Mouse (Mus musculus) embryonic stem cell, embryonic (primary cell): ENCODE measurements at regions not wholly inside any gene's neighbourhood (a gene's known extent, or its start where the extent isn't known, plus 50 kb on each side); places are given as distances from the start of the nearest gene placed in this dataset.

ENCODE experiments used
- CTCF ChIA-PET, 4 experiments: fragments of 300-600 bp in 2 of 4; fragments of 350-600 bp in 2 of 4; sonication (Branson Sonifier 250); formaldehyde crosslinking; loops; one replicate each; lab custom pipeline; 2022; ENCODE audit warnings: inconsistent platforms in 2 of 4; lab: Charles Lee
- POLR2A ChIA-PET, 4 experiments: fragments of 300-600 bp in 2 of 4; fragments of 350-600 bp in 2 of 4; sonication (Branson Sonifier 250); formaldehyde crosslinking; loops; one replicate each; lab custom pipeline; 2022; ENCODE audit warnings: antibody characterized with exemption in 4 of 4, inconsistent platforms in 1 of 4; lab: Charles Lee

DNA sequence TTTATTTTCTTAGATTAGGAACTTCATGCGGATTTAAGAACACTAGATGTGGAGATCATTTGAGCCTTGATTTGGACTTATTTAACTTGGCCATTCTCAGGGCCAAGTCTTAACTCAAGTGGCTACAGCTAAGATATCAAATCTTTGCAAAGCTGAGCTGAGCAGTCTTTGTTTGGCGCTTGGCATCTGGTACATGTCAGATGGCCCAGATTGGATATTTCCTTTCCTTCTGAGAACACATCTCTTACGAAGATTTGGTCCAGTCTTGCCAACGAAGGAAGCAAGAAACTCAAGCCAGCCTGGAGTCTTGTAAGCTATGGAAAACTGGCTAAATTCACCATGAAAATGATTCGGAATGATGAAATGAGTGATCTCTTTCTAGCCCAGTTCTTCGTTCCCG, 59.1 kb upstream of the Cdc42ep3 start:
- CTCF ChIA-PET, result no interaction called here
- POLR2A ChIA-PET, result no interaction called here

DNA sequence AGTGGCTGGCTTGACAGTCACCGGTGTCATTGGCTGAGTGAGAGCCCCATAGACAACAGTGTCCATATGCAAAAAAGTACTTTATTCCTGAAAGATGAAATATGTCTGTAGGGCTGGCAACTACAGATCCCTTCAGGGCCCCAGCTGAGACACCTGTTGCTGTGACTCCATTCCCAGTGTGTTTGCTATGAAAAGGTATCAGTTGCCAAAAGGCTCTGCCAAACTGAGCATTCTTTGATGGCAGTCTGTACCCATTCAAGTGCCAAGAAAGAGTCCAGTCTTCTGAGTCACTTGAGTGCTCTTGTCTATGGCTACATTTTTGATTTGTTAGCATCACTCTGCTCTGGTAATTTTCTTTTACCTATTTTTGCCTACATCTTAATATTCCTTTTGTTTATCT, 63.1 kb upstream of the Cdc42ep3 start:
- CTCF ChIA-PET, result no interaction called here
- POLR2A ChIA-PET, result no interaction called here

DNA sequence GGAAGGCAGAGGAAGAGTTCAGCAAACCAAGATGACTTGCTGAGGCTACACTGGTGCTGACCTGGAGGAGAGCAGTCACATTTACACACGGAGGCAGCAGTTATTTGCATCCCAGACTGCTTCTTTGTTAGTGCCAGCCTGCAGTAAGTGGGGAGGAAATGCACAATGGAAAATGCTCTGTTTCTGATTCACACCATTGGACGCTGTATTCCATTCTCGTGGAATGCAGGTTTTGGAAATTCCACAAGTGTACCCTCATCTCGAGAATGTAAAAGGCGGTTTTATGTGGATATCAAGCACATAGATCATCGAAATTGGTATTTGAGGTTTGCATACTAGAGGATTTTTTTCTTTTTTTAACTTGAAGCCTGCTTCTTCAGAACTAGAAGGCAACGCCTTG, 66.7 kb upstream of the Cdc42ep3 start:
- ChIA-PET CTCF (no interaction called here), POLR2A (no interaction called here)

DNA sequence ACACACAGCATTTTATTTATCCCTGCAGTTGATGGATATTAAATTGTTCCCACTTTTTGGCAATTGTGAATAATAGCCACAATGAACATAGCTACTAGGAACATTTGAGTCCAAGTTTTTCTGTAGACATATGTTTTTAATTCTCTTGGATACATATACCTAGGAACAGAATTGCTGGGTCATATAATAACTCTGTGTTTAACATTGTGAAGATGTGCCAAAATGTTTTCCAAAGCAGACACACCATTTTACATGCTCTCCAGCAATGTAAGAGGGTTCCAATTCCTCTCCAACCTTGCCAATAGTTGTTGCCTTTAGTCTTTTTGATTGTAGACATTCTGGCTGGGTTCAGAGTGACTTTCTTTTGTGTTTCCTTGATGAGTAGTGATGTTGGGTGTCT, 84.3 kb upstream of the Cdc42ep3 start:
- ChIA-PET CTCF (no interaction called here), POLR2A (interaction anchor here in 1 of 4 experiments (0.5 kb wide), 1 partner anchor 327 kb away, joined by 4 read pairs; no protein-coding TSS in a partner anchor)

DNA sequence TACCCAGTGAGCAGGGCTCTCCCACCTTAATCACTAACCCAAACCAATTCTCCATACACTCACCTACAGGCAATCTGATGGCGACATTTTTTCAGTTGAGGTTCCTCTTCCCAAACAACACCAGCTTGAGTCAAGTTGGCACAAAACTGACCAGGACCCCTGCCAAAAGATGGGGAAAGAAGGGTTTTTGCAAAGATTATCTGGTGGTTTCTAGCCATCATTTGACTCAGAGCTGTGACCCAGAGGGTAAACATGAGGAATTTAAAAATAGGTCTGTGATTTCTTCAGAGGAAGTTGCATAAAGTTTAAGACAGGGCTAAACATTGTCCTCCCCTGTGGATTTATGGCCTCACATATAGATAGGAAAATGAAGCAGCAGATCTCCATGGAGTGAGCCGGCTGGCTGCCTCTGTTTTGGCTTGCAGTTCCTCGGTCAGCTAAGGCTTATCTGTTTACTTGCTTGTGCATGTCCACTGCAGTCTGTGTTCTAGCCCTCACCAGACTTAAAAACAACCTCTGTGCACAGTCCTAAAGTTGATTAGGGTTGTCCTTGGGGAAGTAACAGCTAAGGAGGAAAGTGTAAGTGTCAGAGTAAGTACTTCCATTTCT, 87.7 kb upstream of the Cdc42ep3 start:
- ChIA-PET POLR2A (no interaction called here), CTCF (interaction anchor here in 1 of 4 experiments (0.6 kb wide), 1 partner anchor 19 kb away, joined by 10 read pairs; no protein-coding TSS in a partner anchor)

DNA sequence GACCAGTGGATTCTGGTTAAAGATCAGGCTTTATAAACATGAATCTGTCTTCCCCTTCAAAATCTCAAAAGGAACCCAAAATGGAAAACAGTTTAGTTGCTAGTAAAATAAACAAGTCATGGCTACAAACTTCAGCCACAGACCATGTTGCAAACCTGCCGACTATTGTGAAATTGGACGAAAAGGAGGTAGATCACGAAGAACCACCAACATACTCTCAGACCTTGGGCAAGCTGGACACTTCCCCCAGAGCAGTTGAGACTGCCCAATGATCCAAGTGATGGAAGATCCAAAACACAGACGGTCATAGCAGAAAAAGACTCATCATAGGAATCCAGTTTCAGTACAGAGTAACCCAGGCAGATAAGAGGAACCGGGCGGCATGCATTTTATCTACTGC, 92.3 kb upstream of the Cdc42ep3 start:
- ChIA-PET CTCF (no interaction called here), POLR2A (no interaction called here)

DNA sequence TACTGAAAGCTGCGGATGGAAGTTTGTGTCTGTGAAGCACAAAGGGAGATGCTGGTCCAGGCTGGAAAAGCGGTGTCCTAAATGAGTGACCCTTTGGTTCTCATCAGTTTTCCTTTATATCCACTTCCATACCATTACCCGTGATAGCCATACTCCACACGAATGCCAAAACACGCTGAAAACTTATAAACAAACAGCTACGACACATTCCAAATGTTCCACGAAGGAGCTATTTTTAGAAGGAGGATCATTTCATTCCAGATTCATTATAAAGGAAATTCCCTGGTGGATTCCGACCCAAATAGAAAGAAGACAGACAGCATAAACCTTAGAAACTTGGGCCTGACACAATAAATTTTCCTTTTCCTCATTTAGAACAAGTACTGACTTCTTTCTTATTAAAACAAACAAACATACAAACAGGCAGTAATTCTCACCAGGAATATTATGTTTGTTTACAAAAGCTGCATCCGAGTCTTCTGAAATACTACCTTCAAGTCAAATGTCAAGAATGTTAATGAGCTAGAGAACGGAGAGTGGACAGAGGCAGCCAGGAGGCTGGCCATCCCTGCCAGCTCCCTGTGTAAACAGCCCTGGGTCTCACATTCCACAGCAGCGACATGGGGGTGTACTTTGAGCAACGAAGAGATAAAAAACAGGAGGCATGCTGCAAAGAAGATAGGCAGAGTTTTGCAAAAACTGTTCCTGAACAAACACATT, 96.4 kb upstream of the Cdc42ep3 start:
- ChIA-PET CTCF (no interaction called here), POLR2A (no interaction called here)

DNA sequence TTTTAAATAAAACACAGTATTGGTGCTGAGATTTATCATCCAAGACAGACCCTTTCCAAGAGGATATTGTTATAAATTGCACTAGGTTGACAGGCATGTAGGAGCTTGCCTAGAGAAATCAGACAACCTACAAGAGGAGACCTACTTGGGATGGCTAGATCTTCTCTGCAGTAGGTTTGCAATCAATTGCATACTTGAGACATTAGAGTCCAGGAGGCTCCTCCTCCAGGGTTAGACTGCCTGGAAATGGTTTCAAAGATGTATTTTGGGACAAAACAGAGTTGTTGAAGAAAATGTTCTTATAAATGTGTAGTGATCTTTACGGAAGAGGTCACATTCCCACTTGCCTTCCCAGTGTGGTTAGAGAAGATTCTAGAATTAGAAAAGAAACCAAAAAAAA, 98.9 kb upstream of the Cdc42ep3 start:
- CTCF ChIA-PET, result no interaction called here
- POLR2A ChIA-PET, result no interaction called here

DNA sequence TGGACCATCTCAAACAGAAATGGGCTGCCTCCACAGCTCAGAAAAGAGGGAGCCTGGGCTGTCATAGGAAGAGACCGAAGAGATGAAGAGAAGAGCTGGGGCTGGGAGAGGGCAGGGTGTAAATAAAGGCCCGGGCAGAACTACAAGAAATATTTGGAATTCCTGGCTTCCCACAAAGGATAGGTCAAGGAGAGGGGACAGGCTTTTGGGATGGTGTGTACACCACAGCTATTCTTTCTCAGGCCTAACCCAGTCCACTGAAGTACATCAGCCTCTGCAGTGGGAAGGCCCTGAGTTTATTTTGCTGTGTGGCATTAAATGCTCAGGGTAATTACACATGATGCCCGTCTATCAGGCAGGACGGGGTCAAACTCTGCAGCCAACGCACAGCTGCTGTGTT, 99.6 kb upstream of the Cdc42ep3 start:
- POLR2A ChIA-PET, result interaction anchor here in 1 of 4 experiments (0.6 kb wide), 1 partner anchor 125 kb away, joined by 5 read pairs; no protein-coding TSS in a partner anchor
- CTCF ChIA-PET, result no interaction called here

DNA sequence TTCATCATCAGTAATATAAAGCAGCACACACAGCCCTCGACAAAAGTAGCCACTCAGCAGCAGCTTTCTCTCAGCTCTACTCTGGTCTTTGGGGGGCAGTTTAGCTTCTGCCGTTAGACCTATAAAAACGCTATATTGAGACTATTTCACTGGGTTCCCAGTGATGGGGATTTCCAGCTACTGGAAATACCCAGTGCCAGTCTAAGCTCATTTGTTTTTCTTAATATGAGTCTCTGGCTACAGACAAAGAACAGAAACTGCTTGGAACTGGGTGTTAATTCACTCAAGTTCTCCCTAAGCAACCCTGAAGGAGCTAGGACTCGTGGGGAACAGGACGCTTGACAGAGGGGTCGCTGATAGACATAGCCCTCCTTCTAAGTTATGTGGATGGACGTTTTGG, 100.3 kb upstream of the Cdc42ep3 start:
- POLR2A ChIA-PET, result interaction anchor here in 1 of 4 experiments (0.6 kb wide), 1 partner anchor 124 kb away, joined by 5 read pairs; no protein-coding TSS in a partner anchor
- CTCF ChIA-PET, result no interaction called here

DNA sequence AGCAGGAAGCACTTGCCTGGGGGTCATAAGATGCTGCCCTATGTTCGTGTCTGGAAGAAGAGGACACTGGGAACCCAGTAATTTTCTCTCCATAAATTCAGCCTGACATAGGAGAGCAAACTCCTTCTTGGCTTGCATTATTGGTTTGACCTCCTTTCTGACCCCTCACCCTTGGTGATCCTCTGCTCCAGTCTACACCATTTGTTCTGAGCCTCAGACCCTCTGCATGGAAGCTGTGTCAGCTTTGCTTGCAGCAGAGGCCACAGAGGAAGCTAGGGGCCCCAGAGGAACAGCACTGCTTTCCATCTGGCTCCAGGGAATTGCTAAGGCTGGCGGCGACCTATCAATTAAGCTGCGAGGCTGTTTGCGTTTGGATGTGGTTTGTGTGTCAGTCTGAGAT, 102.7 kb upstream of the Cdc42ep3 start:
- POLR2A ChIA-PET, result no interaction called here
- CTCF ChIA-PET, result no interaction called here

DNA sequence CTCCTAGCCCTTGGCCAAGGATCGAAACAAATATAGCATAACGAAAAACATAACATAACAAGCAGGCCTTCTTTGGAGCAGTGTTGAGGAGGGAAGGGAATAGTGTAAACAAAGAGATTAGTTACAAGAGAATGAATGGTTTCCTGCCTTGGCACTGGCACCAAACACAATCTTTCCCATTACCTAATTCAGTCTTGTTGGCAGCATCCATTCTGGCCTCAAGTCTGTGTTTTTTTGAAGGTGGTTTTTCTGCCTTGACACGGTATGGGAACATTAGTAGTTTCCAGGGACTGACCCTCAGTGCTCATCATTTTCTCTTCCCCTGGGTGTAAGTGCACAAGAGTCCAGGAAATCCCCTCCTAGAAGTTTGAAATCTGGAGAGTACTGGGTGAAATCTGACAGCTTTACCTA, 106.8 kb upstream of the Cdc42ep3 start:
- POLR2A ChIA-PET, result no interaction called here
- CTCF ChIA-PET, result interaction anchor here in 1 of 4 experiments (0.6 kb wide), 1 partner anchor 19 kb away, joined by 10 read pairs; no protein-coding TSS in a partner anchor

DNA sequence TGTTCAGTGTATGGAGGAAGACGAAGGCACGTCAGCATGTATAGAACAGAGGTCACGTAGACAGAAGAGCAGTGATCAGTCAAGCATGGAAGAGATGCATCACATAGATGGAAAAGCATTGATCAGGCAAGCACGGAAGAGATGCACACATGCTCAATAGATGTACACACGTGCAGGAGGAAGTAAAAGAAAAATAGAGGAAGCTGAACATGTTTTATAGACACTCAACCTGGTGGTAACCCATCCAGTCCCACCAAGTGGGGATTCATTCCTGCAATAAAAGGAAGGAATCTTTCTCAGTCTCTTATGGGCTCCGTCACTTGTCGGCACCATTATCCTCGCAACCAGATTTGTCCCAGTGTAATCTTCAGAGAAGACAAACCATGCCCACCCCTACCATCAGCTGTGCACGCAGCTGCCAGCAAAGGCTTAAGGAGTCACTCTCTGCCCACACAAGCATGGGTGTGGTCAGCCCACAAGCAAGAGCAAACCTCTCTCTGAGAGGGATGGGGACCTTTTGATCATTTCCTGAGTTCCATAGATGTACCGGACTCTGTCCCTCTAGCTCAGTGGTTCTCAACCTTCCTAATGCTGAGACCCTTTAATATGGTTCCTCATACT, 108.3 kb upstream of the Cdc42ep3 start:
- POLR2A ChIA-PET, result no interaction called here

DNA sequence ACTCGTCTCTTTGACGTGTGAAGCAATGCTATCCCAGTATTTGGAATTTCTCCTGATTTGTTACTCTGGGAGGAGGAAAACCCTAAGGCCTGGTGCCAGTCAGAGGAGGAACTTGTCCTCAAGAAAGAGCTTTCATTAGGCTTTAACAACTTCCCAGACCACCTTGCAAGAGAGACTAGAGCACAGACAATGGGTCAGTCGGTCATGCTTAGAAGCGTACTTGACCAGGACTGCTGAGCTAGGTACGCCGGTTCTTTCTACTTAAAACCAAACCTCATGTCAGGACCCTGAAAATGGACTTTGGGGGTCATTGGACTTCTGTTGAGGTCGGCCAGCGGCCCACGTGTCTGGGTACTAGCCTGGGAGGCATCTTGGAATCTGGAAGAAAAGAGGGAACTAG, 110.8 kb upstream of the Cdc42ep3 start:
- POLR2A ChIA-PET, result no interaction called here
- CTCF ChIA-PET, result no interaction called here

More for the DNA sequence above, 108.3 kb upstream of the Cdc42ep3 start:
- CTCF ChIA-PET, result no interaction called here

DNA sequence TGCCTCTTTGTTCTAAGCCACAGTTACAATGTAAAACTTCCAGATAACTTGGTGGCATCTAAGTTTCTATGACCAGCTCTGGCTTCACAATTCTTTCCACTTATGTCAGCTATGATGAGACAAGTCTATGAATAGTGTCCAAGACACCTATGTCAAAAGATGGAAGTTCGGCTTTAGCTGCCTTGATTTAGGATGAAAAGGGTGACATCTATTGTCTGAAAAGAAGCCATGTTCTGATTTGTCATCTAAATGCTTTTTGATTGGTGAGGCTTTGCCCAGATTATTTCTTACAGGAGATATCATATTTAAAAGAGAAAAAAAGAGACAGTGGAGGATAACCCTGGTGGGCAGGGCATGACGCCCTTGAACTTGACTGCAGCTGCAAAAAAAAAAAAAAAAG, 116.7 kb upstream of the Cdc42ep3 start:
- ChIA-PET CTCF (interaction anchor here in 1 of 4 experiments (0.6 kb wide), 1 partner anchor 649 kb away, joined by 4 read pairs; no protein-coding TSS in a partner anchor), POLR2A (interaction anchor here in 1 of 4 experiments (1.1 kb wide), 1 partner anchor 11 kb away, joined by 3 read pairs; no protein-coding TSS in a partner anchor)

DNA sequence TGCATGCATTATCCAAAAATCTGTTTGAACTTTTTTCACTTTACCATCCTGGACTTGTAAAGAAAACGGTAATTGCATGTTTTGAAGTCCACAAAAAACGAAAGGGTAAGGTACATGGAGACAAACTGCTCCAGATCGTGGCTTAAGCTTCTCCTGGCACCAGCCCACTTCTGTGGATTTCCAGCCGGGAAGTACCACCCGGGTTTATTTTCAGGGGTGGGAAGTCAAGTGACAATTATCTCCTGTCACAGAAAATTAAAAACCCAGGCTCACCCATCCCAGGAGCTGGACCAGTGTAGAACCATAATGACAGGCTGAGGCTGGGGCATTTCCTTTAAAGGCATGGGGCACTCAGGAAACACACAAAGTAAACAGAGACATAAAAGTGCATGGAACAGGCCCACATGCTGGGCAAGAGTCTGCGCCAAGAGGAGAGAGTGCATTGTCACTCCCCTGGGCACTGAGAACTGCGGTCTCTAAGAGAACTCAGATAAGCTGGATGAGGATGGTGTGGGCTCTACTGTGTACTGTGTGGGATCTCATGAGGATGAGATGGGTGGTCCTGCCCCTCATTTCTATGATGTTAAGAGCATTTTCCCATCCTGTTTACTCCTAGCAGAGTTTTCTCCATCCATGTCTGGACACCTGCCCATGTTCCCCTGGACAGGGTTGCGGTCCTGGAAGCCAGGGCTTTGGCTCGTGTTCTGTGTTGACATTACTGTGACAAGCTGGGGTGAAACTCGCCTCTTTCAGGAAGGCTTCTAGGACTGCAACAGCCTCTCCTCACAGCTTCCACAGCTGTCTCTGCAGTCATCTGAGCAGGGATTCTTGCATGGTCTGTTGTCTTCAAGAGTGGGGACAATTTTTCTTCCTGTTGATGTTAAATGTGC, 117.5 kb upstream of the Cdc42ep3 start:
- CTCF ChIA-PET, result no interaction called here
- POLR2A ChIA-PET, result no interaction called here

DNA sequence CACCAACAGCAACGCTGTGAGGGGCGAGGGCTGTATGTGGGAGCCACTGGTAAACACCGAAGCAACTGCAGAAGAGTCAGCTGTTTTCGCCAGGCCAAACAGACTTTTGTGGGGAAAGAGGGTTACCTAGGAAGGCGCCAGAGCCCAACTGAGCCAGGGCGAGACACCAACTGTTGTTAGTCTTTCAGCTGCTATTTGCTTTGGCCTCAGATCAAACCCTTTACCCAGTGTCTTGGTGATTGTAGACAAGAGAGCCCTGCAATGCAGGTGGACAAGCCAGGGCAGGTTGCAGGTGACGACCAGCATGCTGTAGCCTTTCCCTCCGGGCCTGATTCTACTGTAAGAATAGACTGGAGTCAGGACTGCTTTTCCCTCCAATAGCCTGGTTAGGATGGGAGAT, 121.8 kb upstream of the Cdc42ep3 start:
- ChIA-PET POLR2A (no interaction called here), CTCF (no interaction called here)

DNA sequence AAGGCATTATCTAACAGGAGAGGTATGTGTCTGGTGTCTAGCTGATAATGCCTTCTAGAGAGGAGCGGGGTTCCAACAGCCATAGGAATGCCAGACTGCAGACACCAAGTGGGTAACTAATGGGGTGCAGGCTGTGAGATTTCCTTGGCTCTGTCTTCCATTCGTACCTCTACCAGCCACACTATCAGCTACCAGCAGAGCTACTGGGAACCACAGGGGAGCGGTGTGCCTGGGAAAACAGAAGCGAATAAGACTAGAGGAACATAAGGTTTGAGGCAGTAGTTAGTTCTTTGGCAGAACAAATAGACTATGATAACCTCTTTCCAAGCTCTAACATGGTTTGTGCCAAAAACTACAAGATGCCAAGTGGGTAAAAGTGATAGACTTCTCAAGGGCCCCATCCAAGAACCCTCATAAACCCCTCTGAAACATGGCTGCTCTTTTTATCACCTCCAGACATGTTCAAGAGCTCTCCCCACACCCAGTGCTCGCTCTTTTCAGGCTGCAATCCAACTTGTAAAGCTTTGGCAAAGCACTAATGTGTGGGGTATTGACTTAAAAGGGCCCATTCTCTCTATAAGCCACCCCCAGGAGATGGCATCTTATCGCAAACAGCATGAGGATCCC, 126.3 kb upstream of the Cdc42ep3 start:
- CTCF ChIA-PET, result no interaction called here
- POLR2A ChIA-PET, result no interaction called here

DNA sequence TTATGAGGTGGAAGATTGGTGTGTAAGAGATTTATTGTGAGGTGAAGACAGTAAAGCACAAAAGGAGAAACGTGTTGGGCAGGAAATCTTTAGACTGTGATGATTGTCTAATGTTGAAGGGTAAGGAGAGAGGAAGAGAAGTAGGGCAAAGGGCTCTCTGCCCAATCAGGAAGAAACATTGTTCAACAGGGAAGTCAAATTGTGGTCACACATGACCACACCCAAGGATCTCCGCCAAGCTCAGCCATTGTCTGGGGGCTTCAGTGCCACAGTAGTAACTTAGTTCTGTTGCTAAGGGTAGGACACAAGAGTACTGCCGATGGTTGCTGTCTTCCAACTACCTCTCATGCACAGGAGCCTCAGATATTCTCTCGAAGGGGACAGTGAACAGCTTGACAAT, 127.0 kb upstream of the Cdc42ep3 start:
- ChIA-PET POLR2A (no interaction called here), CTCF (no interaction called here)
